Comparison of ENCODE assay signal across 9 mouse cellular contexts in the genomic region with DNA sequence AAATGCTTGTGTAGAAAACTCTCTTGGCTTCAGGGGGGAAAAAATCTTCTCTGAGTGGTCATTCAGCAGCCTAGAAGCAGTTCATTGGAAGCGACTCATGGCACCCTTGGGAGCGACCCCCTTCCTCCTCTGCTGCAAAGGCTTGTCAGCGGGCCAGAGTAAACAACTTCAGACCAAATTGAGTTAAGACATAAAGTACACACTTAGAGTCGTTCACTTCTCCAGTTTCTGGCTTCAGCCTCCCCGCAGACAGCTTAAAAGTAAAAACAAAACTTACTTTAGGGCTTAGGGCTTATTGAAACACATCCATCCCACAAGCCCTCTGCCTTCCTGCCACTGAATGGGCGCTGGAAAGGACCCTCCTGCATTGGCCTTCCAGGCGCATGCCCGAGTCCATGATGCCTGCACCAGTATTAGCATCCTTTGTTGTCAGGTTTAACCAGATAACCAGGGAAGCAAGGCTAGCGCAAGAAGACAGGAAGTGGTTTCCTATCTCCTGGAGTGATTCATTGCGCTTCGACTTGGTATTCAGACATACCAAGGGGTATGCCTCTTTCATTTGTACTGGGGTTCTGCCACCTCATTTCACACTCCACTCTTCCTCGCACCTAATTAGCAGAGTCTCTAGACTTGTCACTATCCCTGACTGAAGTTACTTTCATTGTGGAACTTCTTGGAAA.
DNase-seq lines count a peak whose midpoint lies in the region; ATAC-seq and TF ChIP-seq lines count a peak whose summit lies in the region.
"Had no signal": no experiment of that assay in that cellular context is flagged by ENCODE, and none has a peak within 500 bp of the region (broad histone marks: within the 10 kb centered on the region; RNA-seq: fewer than 3 reads in every experiment).

No protein-coding gene starts in this region.

- H3K27ac ChIP-seq in heart, embryonic 11.5 days (ENCODE audit: low read depth, low read length), result no peak overlapping the region
- no peak overlapping the region for H3K27ac ChIP-seq in forebrain, embryonic 15.5 days (replicated peaks)

- H3K9ac ChIP-seq in heart, embryonic 11.5 days (ENCODE audit: low read depth, low read length), result no peak overlapping the region
- no peak overlapping the region for H3K9ac ChIP-seq in forebrain, embryonic 15.5 days (replicated peaks)

- TF ChIP-seq CTCF in brain, embryonic 14.5 days (IDR thresholded peaks at IDR 0.05; ENCODE audit: borderline replicate concordance, extremely low read depth, insufficient read depth, insufficient read length), result no peak

- no peak overlapping the region for H3K4me2 ChIP-seq in heart, embryonic 11.5 days
- H3K4me2 ChIP-seq in forebrain, embryonic 15.5 days (replicated peaks), result no peak overlapping the region

- intact Hi-C loops in heart, postnatal 10 days (cut with DNase I), result no loop called here
- intact Hi-C loops in left cerebral cortex, postnatal 36 days (cut with DNase I), result no loop called here

- TF ChIP-seq POLR2A in brain, embryonic 14.5 days (IDR thresholded peaks at IDR 0.05; ENCODE audit: borderline replicate concordance, extremely low read depth, insufficient read depth, insufficient read length, poor library complexity, severe bottlenecking), result no peak

- 33% methylated on average over 12 of the region's 12 CpGs for WGBS in heart, embryonic 11.5 days (ENCODE audit: insufficient replicate concordance)
- 82% methylated on average over 12 of the region's 12 CpGs for WGBS in forebrain, embryonic 15.5 days

- no peak for ATAC-seq in heart, embryonic 11.5 days (replicated peaks; ENCODE audit: insufficient number of reproducible peaks, low FRiP score, low TSS enrichment)
- no peak for ATAC-seq in forebrain, embryonic 15.5 days (replicated peaks)

- H3K27me3 ChIP-seq in heart, embryonic 11.5 days (ENCODE audit: control insufficient read depth, insufficient read depth, low read length), result no peaks in the 10 kb centered on the region
- H3K27me3 ChIP-seq in forebrain, embryonic 15.5 days, result no peaks in the 10 kb centered on the region

- peak; percentile 95 for DNase-seq in heart, adult 11 months
- DNase-seq in brain, embryonic 14.5 days (ENCODE audit: low read depth), result peak; percentile 35
- DNase-seq in heart, postnatal 10 days, result peak; percentile 70 to 72
- peak; percentile 74 for DNase-seq in lung, postnatal 10 days
- DNase-seq in left cerebral cortex, postnatal 36 days (ENCODE audit: low spot score in 2 of 2), result no peak
- no peak for DNase-seq in adrenal gland, postnatal 25 days
- DNase-seq: liver had no signal

- no peak overlapping the region for H3K4me3 ChIP-seq in heart, embryonic 11.5 days (ENCODE audit: low read depth, low read length)
- no peak overlapping the region for H3K4me3 ChIP-seq in forebrain, embryonic 15.5 days

- H3K36me3 ChIP-seq in heart, embryonic 11.5 days (ENCODE audit: control insufficient read depth, insufficient read depth, low read length), result no peaks in the 10 kb centered on the region
- no peaks in the 10 kb centered on the region for H3K36me3 ChIP-seq in forebrain, embryonic 15.5 days

- no peaks in the 10 kb centered on the region for H3K9me3 ChIP-seq in heart, embryonic 11.5 days (replicated peaks; ENCODE audit: control insufficient read depth, low read length)
- H3K9me3 ChIP-seq in forebrain, embryonic 15.5 days, result no peaks in the 10 kb centered on the region

- H3K4me1 ChIP-seq in heart, embryonic 11.5 days (ENCODE audit: control insufficient read depth, insufficient read depth, low read length), result peaks cover 6% of the 10 kb centered on the region; the same call in 1 of the 2 replicates
- H3K4me1 ChIP-seq in forebrain, embryonic 15.5 days, result no peaks in the 10 kb centered on the region

Comparison
In these comparisons a context has a peak if more than half of its experiments do, and no peak if none do; other contexts are left out.
1. DNase-seq: peak in heart, adult 11 months (single experiment), brain, embryonic 14.5 days (single experiment), heart, postnatal 10 days (2 of 2) and lung, postnatal 10 days (single experiment); none in left cerebral cortex, postnatal 36 days (0 of 2) and adrenal gland, postnatal 25 days (single experiment).